Mouse (Mus musculus): ENCODE measurements around the gene Rock2. TPM values are rescaled to one million over a fixed set of nuclear protein-coding genes. Genes with fewer than 3 reads are reported as not detected.

Rock2 gene
- polyA plus RNA-seq, 1 experiment from 2014 or later: 4.3 TPM

DNA sequence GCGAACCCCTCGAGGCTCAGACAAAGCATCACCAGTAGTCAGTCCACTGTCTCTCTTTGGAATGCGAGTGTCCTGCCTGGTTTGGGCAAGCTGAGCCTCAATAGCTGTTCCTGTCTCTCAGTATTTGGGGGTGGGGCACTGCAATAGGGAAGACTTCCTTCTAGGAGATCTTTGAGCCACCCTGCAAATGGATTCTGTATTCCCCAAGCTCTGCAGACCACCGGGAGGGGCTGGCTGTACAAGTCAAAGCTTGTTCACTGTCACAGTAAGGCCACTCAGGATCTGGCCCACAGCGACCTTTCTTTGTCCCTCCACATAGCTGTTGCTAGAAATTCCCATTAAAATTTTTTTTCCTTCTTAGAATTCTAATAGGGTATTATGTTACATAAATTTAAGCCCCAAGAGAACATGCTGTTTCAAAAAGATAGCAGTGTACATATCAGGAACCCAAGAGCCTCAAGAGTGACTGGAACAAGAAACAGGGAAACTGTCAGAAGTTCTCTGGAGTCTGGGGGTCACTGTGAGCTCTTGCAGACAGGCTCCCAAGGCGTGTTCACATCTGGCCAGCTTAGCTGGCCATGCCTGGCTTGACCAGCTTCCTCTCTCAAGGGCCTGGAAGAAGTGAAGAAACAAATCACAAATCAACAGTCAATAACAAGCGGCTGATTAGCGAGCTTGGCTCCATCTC lies 25.5 kb upstream of the Rock2 start:
- H3K27ac ChIP-seq (ENCODE audit: low read length): no peak overlapping the region

DNA sequence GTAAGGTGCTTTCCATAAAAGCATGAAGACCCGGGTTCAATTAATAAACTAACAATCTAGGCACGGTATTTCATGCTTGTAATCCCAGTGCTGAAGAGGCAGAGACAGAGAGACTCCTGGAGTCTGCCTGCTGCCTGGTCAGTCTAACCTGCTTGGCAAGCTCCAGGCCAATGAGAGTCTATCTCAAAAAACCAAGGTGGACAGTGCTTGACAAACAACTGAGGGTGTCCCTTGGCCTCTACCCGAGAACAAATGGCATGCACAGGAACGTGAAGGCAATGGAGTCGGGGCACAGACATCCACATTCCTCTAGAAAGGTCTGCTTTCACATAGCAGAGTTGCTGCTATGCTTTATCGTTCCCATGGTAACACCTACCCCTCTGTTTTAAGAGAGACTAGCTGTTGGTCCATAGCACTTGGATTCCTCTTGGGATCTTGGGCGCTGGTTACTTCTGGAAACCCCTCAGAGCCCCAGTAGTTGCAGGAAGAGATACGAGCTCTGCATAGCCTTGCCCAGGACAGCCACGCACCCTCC lies 24.8 kb upstream of the Rock2 start:
- no peak for ATAC-seq (ENCODE audit: low read depth)
- Histone ChIP-seq H3K4me3 (ENCODE audit: low read depth, low read length) (no peak overlapping the region), H3K9ac (ENCODE audit: low read depth, low read length) (no peak overlapping the region), H3K27ac (ENCODE audit: low read length) (0 out of 2 replicates have a peak overlapping the region, but pooled peaks have one; percentile 2), H3K4me2 (ENCODE audit: low read depth, low read length) (no peak overlapping the region), H3K9me3 (replicated peaks; ENCODE audit: control insufficient read depth, low read length) (no peaks in the 10 kb centered on the region), H3K36me3 (ENCODE audit: control insufficient read depth, insufficient read depth) (no peaks in the 10 kb centered on the region), H3K4me1 (ENCODE audit: control insufficient read depth, low read depth, low read length) (peaks cover 16% of the 10 kb centered on the region), H3K27me3 (ENCODE audit: control insufficient read depth, insufficient read depth, low read depth, low read length) (no peaks in the 10 kb centered on the region)
- WGBS (ENCODE audit: insufficient replicate concordance): 49% methylated on average over 9 of the region's 9 CpGs

More for the DNA sequence above, 25.5 kb upstream of the Rock2 start:
- H3K36me3 ChIP-seq (ENCODE audit: control insufficient read depth, insufficient read depth): no peaks in the 10 kb centered on the region
- H3K27me3 ChIP-seq (ENCODE audit: control insufficient read depth, insufficient read depth, low read depth, low read length): no peaks in the 10 kb centered on the region
- H3K4me3 ChIP-seq (ENCODE audit: low read depth, low read length): no peak overlapping the region
- H3K9ac ChIP-seq (ENCODE audit: low read depth, low read length): no peak overlapping the region
- peaks cover 10% of the 10 kb centered on the region for H3K4me1 ChIP-seq (ENCODE audit: control insufficient read depth, low read depth, low read length)
- ATAC-seq (ENCODE audit: low read depth): no peak
- 50% methylated on average over 8 of the region's 8 CpGs for WGBS (ENCODE audit: insufficient replicate concordance)
- H3K4me2 ChIP-seq (ENCODE audit: low read depth, low read length): no peak overlapping the region
- no peaks in the 10 kb centered on the region for H3K9me3 ChIP-seq (replicated peaks; ENCODE audit: control insufficient read depth, low read length)

DNA sequence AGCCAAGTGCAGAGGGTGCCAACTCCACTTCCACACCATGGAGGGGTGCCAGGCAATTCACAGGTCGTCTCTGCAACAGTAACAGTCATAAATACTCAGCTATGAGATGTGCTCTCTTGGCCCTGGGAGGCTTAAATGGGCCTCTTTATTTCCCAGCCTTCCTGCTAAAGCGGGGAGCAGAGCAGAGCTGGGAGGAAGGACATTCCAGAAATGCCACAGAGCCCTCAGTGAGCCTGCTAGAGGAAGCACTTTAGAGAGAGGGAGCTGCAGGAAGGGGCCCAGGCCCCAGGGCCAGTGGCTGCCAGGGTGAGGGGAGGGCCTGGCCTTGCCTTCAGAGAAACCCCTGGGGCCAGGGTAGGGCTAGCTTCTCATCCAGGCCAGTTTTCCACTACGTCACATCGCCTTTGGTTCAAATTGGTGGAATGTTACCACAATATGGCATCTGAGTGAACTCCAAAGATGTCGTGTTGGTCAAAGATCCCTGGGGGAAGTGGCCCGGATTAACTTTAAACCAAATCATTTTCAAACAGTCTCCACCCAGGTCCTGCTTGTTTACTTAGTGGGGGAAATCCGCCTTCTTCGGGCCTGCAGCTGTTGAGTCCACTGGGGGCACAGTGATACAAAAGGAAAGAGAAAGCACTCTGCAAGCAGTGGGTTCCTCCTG lies 24.2 kb upstream of the Rock2 start:
- Histone ChIP-seq H3K36me3 (ENCODE audit: control insufficient read depth, insufficient read depth) (no peaks in the 10 kb centered on the region), H3K9ac (ENCODE audit: low read depth, low read length) (no peak overlapping the region), H3K4me1 (ENCODE audit: control insufficient read depth, low read depth, low read length) (peaks cover 20% of the 10 kb centered on the region), H3K27me3 (ENCODE audit: control insufficient read depth, insufficient read depth, low read depth, low read length) (no peaks in the 10 kb centered on the region), H3K4me2 (ENCODE audit: low read depth, low read length) (no peak overlapping the region), H3K27ac (ENCODE audit: low read length) (0 out of 2 replicates have a peak overlapping the region, but pooled peaks have one; percentile 2), H3K9me3 (replicated peaks; ENCODE audit: control insufficient read depth, low read length) (no peaks in the 10 kb centered on the region), H3K4me3 (ENCODE audit: low read depth, low read length) (no peak overlapping the region)
- peak; percentile 31 for ATAC-seq (ENCODE audit: low read depth)
- 31% methylated on average over 8 of the region's 8 CpGs for whole genome bisulfite sequencing (ENCODE audit: insufficient replicate concordance)

DNA sequence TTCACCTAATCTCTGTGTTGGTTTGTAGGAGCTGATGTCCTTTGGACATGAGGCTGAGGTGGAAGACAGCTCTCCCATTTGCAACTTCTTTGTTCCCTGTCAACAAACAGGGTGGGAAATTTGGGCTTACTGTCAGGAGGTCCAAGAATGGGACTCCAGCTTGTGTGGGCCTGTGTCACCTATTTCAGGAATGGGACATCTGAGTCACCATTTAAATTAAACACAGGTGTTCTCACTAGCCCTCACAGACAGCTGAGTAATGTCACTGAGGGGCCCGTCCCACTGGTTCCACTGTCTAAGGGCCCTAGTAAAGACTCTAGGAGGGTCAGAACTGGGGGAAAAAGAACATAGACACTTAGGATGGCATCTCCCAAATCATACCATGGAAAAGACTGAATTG lies 22.7 kb upstream of the Rock2 start:
- 79% methylated on average over 1 of the region's 1 CpGs for WGBS (ENCODE audit: insufficient replicate concordance)
- Histone ChIP-seq H3K9me3 (replicated peaks; ENCODE audit: control insufficient read depth, low read length) (no peaks in the 10 kb centered on the region), H3K27ac (ENCODE audit: low read length) (no peak overlapping the region), H3K4me1 (ENCODE audit: control insufficient read depth, low read depth, low read length) (peaks cover 26% of the 10 kb centered on the region), H3K36me3 (ENCODE audit: control insufficient read depth, insufficient read depth) (no peaks in the 10 kb centered on the region), H3K4me2 (ENCODE audit: low read depth, low read length) (no peak overlapping the region), H3K9ac (ENCODE audit: low read depth, low read length) (no peak overlapping the region), H3K4me3 (ENCODE audit: low read depth, low read length) (no peak overlapping the region), H3K27me3 (ENCODE audit: control insufficient read depth, insufficient read depth, low read depth, low read length) (no peaks in the 10 kb centered on the region)
- ATAC-seq (ENCODE audit: low read depth): no peak

DNA sequence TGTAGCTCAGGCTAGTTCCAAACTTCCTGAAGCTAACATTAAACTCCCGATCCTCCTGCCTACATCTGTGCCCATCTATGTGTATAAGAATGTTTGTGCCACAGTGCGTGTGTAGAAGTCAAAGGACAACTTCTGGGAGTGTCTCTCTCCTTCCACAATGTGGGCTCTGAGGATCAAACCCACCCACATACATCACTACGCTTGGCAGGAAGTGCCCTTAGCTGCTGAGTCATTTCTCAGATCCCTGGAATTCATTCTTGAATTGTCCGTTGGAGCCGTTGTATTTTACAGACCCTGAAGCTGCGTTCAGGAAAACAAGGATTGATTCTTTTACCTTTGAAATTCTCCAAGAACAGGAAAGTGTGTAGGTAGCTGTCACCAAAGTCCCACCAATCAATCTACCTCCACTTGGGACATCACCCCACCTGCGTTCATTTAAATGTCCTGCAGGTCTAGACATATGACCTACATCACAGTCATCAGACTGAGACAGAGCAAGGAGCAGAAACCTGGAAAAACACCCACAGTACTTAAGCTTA lies 21.7 kb upstream of the Rock2 start:
- Histone ChIP-seq H3K27me3 (ENCODE audit: control insufficient read depth, insufficient read depth, low read depth, low read length) (no peaks in the 10 kb centered on the region), H3K4me2 (ENCODE audit: low read depth, low read length) (no peak overlapping the region), H3K9me3 (replicated peaks; ENCODE audit: control insufficient read depth, low read length) (no peaks in the 10 kb centered on the region), H3K27ac (ENCODE audit: low read length) (no peak overlapping the region), H3K9ac (ENCODE audit: low read depth, low read length) (no peak overlapping the region), H3K36me3 (ENCODE audit: control insufficient read depth, insufficient read depth) (no peaks in the 10 kb centered on the region), H3K4me1 (ENCODE audit: control insufficient read depth, low read depth, low read length) (peaks cover 31% of the 10 kb centered on the region), H3K4me3 (ENCODE audit: low read depth, low read length) (no peak overlapping the region)
- ATAC-seq (ENCODE audit: low read depth): no peak
- WGBS (ENCODE audit: insufficient replicate concordance): 43% methylated on average over 7 of the region's 7 CpGs

DNA sequence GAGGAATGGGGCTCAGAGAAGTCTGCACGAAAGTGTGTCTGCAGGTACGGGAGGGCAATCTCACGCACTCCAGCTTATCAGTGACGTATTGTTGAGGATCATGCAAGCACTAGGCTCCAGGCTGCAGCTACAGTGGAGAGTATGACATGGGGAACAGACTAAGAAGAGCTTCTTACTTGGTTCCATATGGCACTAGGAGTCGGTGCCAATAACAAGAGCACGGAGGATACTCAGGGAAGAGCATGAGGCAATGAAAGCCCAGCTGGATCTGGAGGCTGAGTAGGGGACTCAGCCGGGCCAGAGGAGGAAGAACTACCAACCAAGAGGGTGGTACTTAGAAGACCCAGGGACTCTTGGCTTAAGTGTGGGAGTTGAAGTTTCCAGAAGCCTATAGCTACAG lies 21.1 kb upstream of the Rock2 start:
- Histone ChIP-seq H3K4me3 (ENCODE audit: low read depth, low read length) (no peak overlapping the region), H3K36me3 (ENCODE audit: control insufficient read depth, insufficient read depth) (no peaks in the 10 kb centered on the region), H3K27me3 (ENCODE audit: control insufficient read depth, insufficient read depth, low read depth, low read length) (no peaks in the 10 kb centered on the region), H3K4me2 (ENCODE audit: low read depth, low read length) (no peak overlapping the region), H3K4me1 (ENCODE audit: control insufficient read depth, low read depth, low read length) (peaks cover 31% of the 10 kb centered on the region), H3K9ac (ENCODE audit: low read depth, low read length) (no peak overlapping the region), H3K9me3 (replicated peaks; ENCODE audit: control insufficient read depth, low read length) (no peaks in the 10 kb centered on the region), H3K27ac (ENCODE audit: low read length) (no peak overlapping the region)
- no peak for ATAC-seq (ENCODE audit: low read depth)
- 58% methylated on average over 7 of the region's 7 CpGs for WGBS (ENCODE audit: insufficient replicate concordance)

DNA sequence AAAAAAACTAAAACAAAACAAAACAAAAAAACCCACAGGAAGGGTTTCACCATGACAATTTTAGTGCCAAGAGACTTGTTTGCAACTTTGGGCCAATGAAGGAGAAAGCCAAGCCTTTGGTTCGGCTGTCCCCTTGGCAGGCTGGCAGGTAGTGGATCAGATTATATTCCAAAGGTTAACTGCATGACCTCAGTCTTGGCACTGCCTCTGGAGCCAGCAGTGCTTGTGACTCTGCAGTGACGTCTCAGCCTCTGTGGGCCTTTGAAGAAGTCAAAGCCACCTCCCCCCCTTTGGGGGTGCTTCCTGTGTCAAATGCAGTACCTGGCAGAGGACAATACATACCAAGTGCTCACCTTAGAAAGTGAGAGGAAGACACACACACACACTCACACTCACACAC lies 20.6 kb upstream of the Rock2 start:
- WGBS (ENCODE audit: insufficient replicate concordance): 38% methylated on average over 2 of the region's 2 CpGs
- no peaks in the 10 kb centered on the region for H3K9me3 ChIP-seq (replicated peaks; ENCODE audit: control insufficient read depth, low read length)
- H3K27ac ChIP-seq (ENCODE audit: low read length): no peak overlapping the region
- no peaks in the 10 kb centered on the region for H3K27me3 ChIP-seq (ENCODE audit: control insufficient read depth, insufficient read depth, low read depth, low read length)
- H3K4me3 ChIP-seq (ENCODE audit: low read depth, low read length): no peak overlapping the region
- ATAC-seq (ENCODE audit: low read depth): no peak
- peaks cover 31% of the 10 kb centered on the region for H3K4me1 ChIP-seq (ENCODE audit: control insufficient read depth, low read depth, low read length)
- no peaks in the 10 kb centered on the region for H3K36me3 ChIP-seq (ENCODE audit: control insufficient read depth, insufficient read depth)
- H3K4me2 ChIP-seq (ENCODE audit: low read depth, low read length): no peak overlapping the region
- H3K9ac ChIP-seq (ENCODE audit: low read depth, low read length): no peak overlapping the region

DNA sequence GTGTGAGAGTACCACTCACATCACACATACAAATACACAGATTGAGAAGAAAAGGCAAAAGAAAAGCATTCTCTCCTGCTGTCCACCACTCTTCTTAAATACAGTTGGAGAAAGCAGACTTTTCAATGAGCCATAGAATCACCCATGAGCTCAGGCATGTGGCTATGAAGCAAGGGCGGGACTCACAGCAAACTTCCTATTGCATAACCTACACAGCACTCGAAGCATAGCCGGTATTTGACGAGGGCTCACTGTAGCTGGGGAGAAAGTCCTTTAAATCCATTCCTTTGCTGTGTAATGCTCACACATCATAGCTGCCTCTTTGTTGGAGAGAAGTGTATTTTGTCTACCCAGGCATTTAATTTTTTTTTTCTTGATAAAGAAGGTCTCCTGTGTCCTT lies 19.4 kb upstream of the Rock2 start:
- peak; percentile 77 for ATAC-seq (ENCODE audit: low read depth)
- Histone ChIP-seq H3K9ac (ENCODE audit: low read depth, low read length) (no peak overlapping the region), H3K27ac (ENCODE audit: low read length) (peak overlapping the region; percentile 3; the same call in 1 of the 2 replicates), H3K4me3 (ENCODE audit: low read depth, low read length) (no peak overlapping the region), H3K9me3 (replicated peaks; ENCODE audit: control insufficient read depth, low read length) (no peaks in the 10 kb centered on the region), H3K4me1 (ENCODE audit: control insufficient read depth, low read depth, low read length) (peaks cover 26% of the 10 kb centered on the region), H3K4me2 (ENCODE audit: low read depth, low read length) (no peak overlapping the region), H3K36me3 (ENCODE audit: control insufficient read depth, insufficient read depth) (no peaks in the 10 kb centered on the region), H3K27me3 (ENCODE audit: control insufficient read depth, insufficient read depth, low read depth, low read length) (no peaks in the 10 kb centered on the region)
- 8% methylated on average over 4 of the region's 4 CpGs for WGBS (ENCODE audit: insufficient replicate concordance)

DNA sequence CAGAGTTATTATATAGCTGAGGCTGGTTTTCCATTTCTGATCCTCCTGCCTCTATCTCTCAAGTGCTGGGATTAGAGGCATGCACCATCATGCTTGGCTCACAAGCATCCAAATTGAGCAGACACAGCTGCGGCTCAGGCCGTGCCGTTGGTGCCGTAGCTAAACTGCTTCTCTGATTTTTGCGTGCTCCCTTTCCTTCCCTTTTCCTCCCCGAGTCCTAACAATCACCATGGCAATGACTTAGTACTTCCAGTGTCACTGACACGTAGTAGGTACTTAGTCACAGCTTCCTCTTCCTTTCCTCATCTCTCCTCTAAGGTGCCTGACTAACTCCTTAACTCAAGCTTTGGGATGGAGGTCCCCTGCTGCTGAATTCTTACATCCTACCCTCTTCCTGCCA lies 19.0 kb upstream of the Rock2 start:
- Histone ChIP-seq H3K9ac (ENCODE audit: low read depth, low read length) (no peak overlapping the region), H3K36me3 (ENCODE audit: control insufficient read depth, insufficient read depth) (no peaks in the 10 kb centered on the region), H3K27me3 (ENCODE audit: control insufficient read depth, insufficient read depth, low read depth, low read length) (no peaks in the 10 kb centered on the region), H3K4me1 (ENCODE audit: control insufficient read depth, low read depth, low read length) (peaks cover 25% of the 10 kb centered on the region), H3K4me3 (ENCODE audit: low read depth, low read length) (no peak overlapping the region), H3K27ac (ENCODE audit: low read length) (no peak overlapping the region; the same call in 1 of the 2 replicates), H3K9me3 (replicated peaks; ENCODE audit: control insufficient read depth, low read length) (no peaks in the 10 kb centered on the region), H3K4me2 (ENCODE audit: low read depth, low read length) (no peak overlapping the region)
- ATAC-seq (ENCODE audit: low read depth): no peak
- WGBS (ENCODE audit: insufficient replicate concordance): 20% methylated on average over 7 of the region's 7 CpGs

Measured in liver, embryonic 16.5 days (tissue).